In the genomic region with DNA sequence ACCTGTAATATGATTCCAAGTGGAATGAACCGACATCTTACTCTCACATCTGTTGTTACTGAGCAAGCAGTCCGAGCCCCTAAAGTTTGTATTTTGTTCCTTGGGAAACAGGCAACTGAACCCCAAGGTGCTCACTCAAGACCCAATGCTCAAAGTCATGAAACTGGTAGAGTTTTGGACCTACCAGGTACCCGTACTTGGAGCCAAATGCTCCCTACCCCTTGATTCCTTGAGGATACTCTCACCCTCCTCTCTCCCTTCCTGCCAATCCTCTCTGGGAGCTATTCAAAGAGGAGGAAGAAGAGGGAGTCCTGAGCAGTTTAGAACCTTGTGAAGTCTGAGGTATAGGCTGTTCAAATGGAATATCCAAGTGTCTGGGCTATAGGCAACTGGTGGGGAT, we compare ENCODE assay signal across 12 mouse cellular contexts. TPM values are rescaled to one million over a fixed set of nuclear protein-coding genes. Genes with fewer than 3 reads are reported as not detected.
DNase-seq lines count a peak whose midpoint lies in the region; ATAC-seq lines count a peak whose summit lies in the region.
"Had no signal": no experiment of that assay in that cellular context is flagged by ENCODE, and none has a peak within 500 bp of the region (broad histone marks: within the 10 kb centered on the region; RNA-seq: fewer than 3 reads in every experiment).

No protein-coding gene starts in this region.

- H3K27me3 ChIP-seq in hindbrain, embryonic 12.5 days: no peaks in the 10 kb centered on the region
- H3K27me3 ChIP-seq in hindbrain, embryonic 13.5 days: no peaks in the 10 kb centered on the region
- H3K27me3 ChIP-seq in heart, embryonic 15.5 days: no peaks in the 10 kb centered on the region

- H3K4me2 ChIP-seq in hindbrain, embryonic 12.5 days (replicated peaks): 0 out of 2 replicates have a peak overlapping the region, but pooled peaks have one; percentile 58
- no peak overlapping the region; the same call in 1 of the 2 replicates for H3K4me2 ChIP-seq in hindbrain, embryonic 13.5 days
- H3K4me2 ChIP-seq in heart, embryonic 15.5 days: peak overlapping the region; percentile 60

- no peak overlapping the region for H3K27ac ChIP-seq in hindbrain, embryonic 12.5 days
- no peak overlapping the region for H3K27ac ChIP-seq in hindbrain, embryonic 13.5 days
- 0 out of 2 replicates have a peak overlapping the region, but pooled peaks have one; percentile 13 for H3K27ac ChIP-seq in heart, embryonic 15.5 days
- H3K27ac ChIP-seq: macrophage had no signal

- peaks cover 34% of the 10 kb centered on the region for H3K4me1 ChIP-seq in hindbrain, embryonic 12.5 days
- peaks cover 50% of the 10 kb centered on the region for H3K4me1 ChIP-seq in hindbrain, embryonic 13.5 days (replicated peaks)
- peaks cover 43% of the 10 kb centered on the region for H3K4me1 ChIP-seq in heart, embryonic 15.5 days (replicated peaks)

- no peak for ATAC-seq in hindbrain, embryonic 12.5 days (ENCODE audit: low FRiP score)
- no peak for ATAC-seq in hindbrain, embryonic 13.5 days (ENCODE audit: low FRiP score)
- no peak for ATAC-seq in heart, embryonic 15.5 days (replicated peaks; ENCODE audit: insufficient number of reproducible peaks, insufficient read depth, low FRiP score, low read depth)

- H3K4me3 ChIP-seq in hindbrain, embryonic 12.5 days: no peak overlapping the region
- no peak overlapping the region for H3K4me3 ChIP-seq in hindbrain, embryonic 13.5 days
- peak overlapping the region; percentile 68 for H3K4me3 ChIP-seq in heart, embryonic 15.5 days

- H3K36me3 ChIP-seq in hindbrain, embryonic 12.5 days: no peaks in the 10 kb centered on the region
- no peaks in the 10 kb centered on the region for H3K36me3 ChIP-seq in hindbrain, embryonic 13.5 days
- H3K36me3 ChIP-seq in heart, embryonic 15.5 days: no peaks in the 10 kb centered on the region

- H3K9ac ChIP-seq in hindbrain, embryonic 12.5 days: no peak overlapping the region
- no peak overlapping the region for H3K9ac ChIP-seq in hindbrain, embryonic 13.5 days
- H3K9ac ChIP-seq in heart, embryonic 15.5 days: no peak overlapping the region

- peak; percentile 9 for DNase-seq in retina, postnatal 1 day
- DNase-seq in retina, embryonic 14.5 days (ENCODE audit: low spot score): no peak
- no peak for DNase-seq in layer of hippocampus, adult 9-10 months (ENCODE audit: low spot score)
- no peak for DNase-seq in adrenal gland, postnatal 4 days (ENCODE audit: low spot score in 2 of 2)
- DNase-seq: adrenal gland, adult 8-10 months; embryo, embryonic 11 days had no signal

- WGBS in hindbrain, embryonic 12.5 days: 88% methylated on average over 3 of the region's 3 CpGs
- WGBS in hindbrain, embryonic 13.5 days: 88% methylated on average over 3 of the region's 3 CpGs
- 79% methylated on average over 3 of the region's 3 CpGs for WGBS in heart, embryonic 15.5 days

- H3K9me3 ChIP-seq in hindbrain, embryonic 12.5 days (replicated peaks): no peaks in the 10 kb centered on the region
- no peaks in the 10 kb centered on the region for H3K9me3 ChIP-seq in hindbrain, embryonic 13.5 days
- no peaks in the 10 kb centered on the region for H3K9me3 ChIP-seq in heart, embryonic 15.5 days (replicated peaks)

RNA-seq across cellular contexts. Expression of a gene that starts 1.9 kb away (rescaled TPM):
- 81.7 and 94.6 TPM in 2 replicates for polyA plus RNA-seq in hindbrain, embryonic 12.5 days (2016; fragmentation: Nextera tagmentation; extraction: Ambion mirVana)
- 89.1 and 95.3 TPM in 2 replicates for polyA plus RNA-seq in hindbrain, embryonic 13.5 days (2015; fragmentation: Nextera tagmentation; extraction: Ambion mirVana)
- polyA plus RNA-seq in heart, embryonic 15.5 days (2015; fragmentation: Nextera tagmentation; extraction: Ambion mirVana): 299 and 399 TPM in 2 replicates
- 100 to 1,000 TPM; 142 to 143 TPM for total RNA-seq in adrenal gland, postnatal 4 days (2021)

RNA-seq across cellular contexts. Expression of a gene that starts 11.5 kb away (rescaled TPM):
- 149 and 151 TPM in 2 replicates for polyA plus RNA-seq in hindbrain, embryonic 12.5 days (2016; fragmentation: Nextera tagmentation; extraction: Ambion mirVana)
- polyA plus RNA-seq in hindbrain, embryonic 13.5 days (2015; fragmentation: Nextera tagmentation; extraction: Ambion mirVana): 168 and 174 TPM in 2 replicates
- 152 and 157 TPM in 2 replicates for polyA plus RNA-seq in heart, embryonic 15.5 days (2015; fragmentation: Nextera tagmentation; extraction: Ambion mirVana)
- total RNA-seq in adrenal gland, postnatal 4 days (2021): 100 to 1,000 TPM in 1 of 2 experiments, 10 to 100 TPM in 1; 95.6 to 111 TPM

RNA-seq across cellular contexts. Expression of a gene that starts 18.5 kb away (rescaled TPM):
- not detected in 2 replicates for polyA plus RNA-seq in hindbrain, embryonic 12.5 days (2016; fragmentation: Nextera tagmentation; extraction: Ambion mirVana)
- polyA plus RNA-seq in hindbrain, embryonic 13.5 days (2015; fragmentation: Nextera tagmentation; extraction: Ambion mirVana): not detected in 2 replicates
- not detected in 2 replicates for polyA plus RNA-seq in heart, embryonic 15.5 days (2015; fragmentation: Nextera tagmentation; extraction: Ambion mirVana)
- total RNA-seq in adrenal gland, postnatal 4 days (2021): not detected
- total RNA-seq: adrenal gland, adult 8-10 months; layer of hippocampus, postnatal 10 days had no signal
- polyA plus RNA-seq: limb, embryonic 14.5 days; macrophage had no signal

RNA-seq across cellular contexts. Expression of a gene that starts 56.9 kb away (rescaled TPM):
- polyA plus RNA-seq in hindbrain, embryonic 12.5 days (2016; fragmentation: Nextera tagmentation; extraction: Ambion mirVana): 5.8 and 6.5 TPM in 2 replicates
- polyA plus RNA-seq in hindbrain, embryonic 13.5 days (2015; fragmentation: Nextera tagmentation; extraction: Ambion mirVana): 8.2 and 8.7 TPM in 2 replicates
- 3.0 and 4.0 TPM in 2 replicates for polyA plus RNA-seq in heart, embryonic 15.5 days (2015; fragmentation: Nextera tagmentation; extraction: Ambion mirVana)
- 1 to 10 TPM; 5.9 to 6.0 TPM for total RNA-seq in adrenal gland, postnatal 4 days (2021)
